Mouse (Mus musculus): ENCODE data around the gene Man2b1. TPM values are rescaled to one million over a fixed set of nuclear protein-coding genes. Genes with fewer than 3 reads are reported as not detected.
A peak's percentile ranks its signal among the peaks of the same experiment; 100 is the strongest.

Gene Man2b1
- polyA plus RNA-seq, 1 experiment, result 35.7 TPM

- no peaks in the 10 kb centered on the region for H3K27me3 ChIP-seq (ENCODE audit: control insufficient read depth, insufficient read depth, low read length)
- no peak for TF ChIP-seq POLR2A (IDR thresholded peaks at IDR 0.05; ENCODE audit: borderline replicate concordance, insufficient read depth, low read length)
- no peak for TF ChIP-seq CTCF (IDR thresholded peaks at IDR 0.05; ENCODE audit: borderline replicate concordance, insufficient read depth, low read depth, low read length)
- under 1% methylated on average over 14 of the region's 14 CpGs for WGBS
- 0 out of 2 replicates have a peak overlapping the region, but pooled peaks have one; percentile 56 for H3K27ac ChIP-seq (ENCODE audit: insufficient read depth, low read length)
- peak overlapping the region; percentile 93 for H3K4me3 ChIP-seq (replicated peaks; ENCODE audit: insufficient read depth, low read depth, low read length)
- DNase-seq, result peak in 1 of 2 experiments; percentile 34
- peaks cover 7% of the 10 kb centered on the region; the same call in 1 of the 2 replicates for H3K4me1 ChIP-seq (ENCODE audit: control insufficient read depth, insufficient read depth, low read length)
These were observed 45.7 kb upstream of the Man2b1 start for GRCm38 (mm10) chr8:85037366-85037680.

- Histone ChIP-seq H3K27me3 (ENCODE audit: control insufficient read depth, insufficient read depth, low read length) (no peaks in the 10 kb centered on the region), H3K27ac (ENCODE audit: insufficient read depth, low read length) (peak overlapping the region; percentile 56), H3K4me3 (replicated peaks; ENCODE audit: insufficient read depth, low read depth, low read length) (peak overlapping the region; percentile 93), H3K4me1 (ENCODE audit: control insufficient read depth, insufficient read depth, low read length) (peaks cover 7% of the 10 kb centered on the region; the same call in 1 of the 2 replicates)
- peak; percentile 41 to 61 for DNase-seq
- WGBS, result under 1% methylated on average over 57 of the region's 57 CpGs
- TF ChIP-seq POLR2A (IDR thresholded peaks at IDR 0.05; ENCODE audit: borderline replicate concordance, insufficient read depth, low read length), result no peak
- TF ChIP-seq CTCF (IDR thresholded peaks at IDR 0.05; ENCODE audit: borderline replicate concordance, insufficient read depth, low read depth, low read length), result no peak
These were observed 45.2 kb upstream of the Man2b1 start for GRCm38 (mm10) chr8:85037681-85038531.

- H3K4me1 ChIP-seq (ENCODE audit: control insufficient read depth, insufficient read depth, low read length), result no peaks in the 10 kb centered on the region
- H3K27ac ChIP-seq (ENCODE audit: insufficient read depth, low read length), result no peak overlapping the region
These were observed 39.5 kb upstream of the Man2b1 start for GRCm38 (mm10) chr8:85043619-85044018.

GRCm38 (mm10) chr8:85057367-85057766 lies 25.7 kb upstream of the Man2b1 start:
- no peaks in the 10 kb centered on the region for H3K27me3 ChIP-seq (ENCODE audit: control insufficient read depth, insufficient read depth, low read length)
- no peaks in the 10 kb centered on the region for H3K4me1 ChIP-seq (ENCODE audit: control insufficient read depth, insufficient read depth, low read length)
- no peak overlapping the region for H3K27ac ChIP-seq (ENCODE audit: insufficient read depth, low read length)
- 77% methylated on average over 7 of the region's 7 CpGs for WGBS
- no peak for TF ChIP-seq POLR2A (IDR thresholded peaks at IDR 0.05; ENCODE audit: borderline replicate concordance, insufficient read depth, low read length)
- no peak for TF ChIP-seq CTCF (IDR thresholded peaks at IDR 0.05; ENCODE audit: borderline replicate concordance, insufficient read depth, low read depth, low read length)
- no peak overlapping the region for H3K4me3 ChIP-seq (replicated peaks; ENCODE audit: insufficient read depth, low read depth, low read length)
- no peak for DNase-seq

More at GRCm38 (mm10) chr8:85043619-85044018, 39.5 kb upstream of the Man2b1 start:
- no peaks in the 10 kb centered on the region for H3K27me3 ChIP-seq (ENCODE audit: control insufficient read depth, insufficient read depth, low read length)
- H3K4me3 ChIP-seq (replicated peaks; ENCODE audit: insufficient read depth, low read depth, low read length), result no peak overlapping the region
- DNase-seq, result no peak
- WGBS, result 92% methylated on average over 6 of the region's 6 CpGs
- no peak for TF ChIP-seq CTCF (IDR thresholded peaks at IDR 0.05; ENCODE audit: borderline replicate concordance, insufficient read depth, low read depth, low read length)
- no peak for TF ChIP-seq POLR2A (IDR thresholded peaks at IDR 0.05; ENCODE audit: borderline replicate concordance, insufficient read depth, low read length)

GRCm38 (mm10) chr8:85059879-85060616 lies 23.0 kb upstream of the Man2b1 start, which contains the start of gene Fbxw9:
Gene Fbxw9 (plus strand): TSS chr8:85060055.
- Histone ChIP-seq H3K4me1 (ENCODE audit: control insufficient read depth, insufficient read depth, low read length) (no peaks in the 10 kb centered on the region), H3K27ac (ENCODE audit: insufficient read depth, low read length) (0 out of 2 replicates have a peak within 1 kb of the TSS, but pooled peaks have one; percentile 1), H3K4me3 (replicated peaks; ENCODE audit: insufficient read depth, low read depth, low read length) (peak within 1 kb of the TSS; percentile 88), H3K27me3 (ENCODE audit: control insufficient read depth, insufficient read depth, low read length) (no peaks in the 10 kb centered on the region)
- under 1% methylated on average over 53 of the region's 53 CpGs for WGBS
- no peak for TF ChIP-seq CTCF (IDR thresholded peaks at IDR 0.05; ENCODE audit: borderline replicate concordance, insufficient read depth, low read depth, low read length)
- no peak; the same call in 1 of the 2 replicates for TF ChIP-seq POLR2A (IDR thresholded peaks at IDR 0.05; ENCODE audit: borderline replicate concordance, insufficient read depth, low read length)
- peak; percentile 91 for DNase-seq

- TF ChIP-seq POLR2A (IDR thresholded peaks at IDR 0.05; ENCODE audit: borderline replicate concordance, insufficient read depth, low read length) (no peak), CTCF (IDR thresholded peaks at IDR 0.05; ENCODE audit: borderline replicate concordance, insufficient read depth, low read depth, low read length) (no peak)
These were observed 20.5 kb upstream of the Man2b1 start for GRCm38 (mm10) chr8:85062603-85063002.

GRCm38 (mm10) chr8:85065213-85065612 lies 17.9 kb upstream of the Man2b1 start:
- H3K27ac ChIP-seq (ENCODE audit: insufficient read depth, low read length), result no peak overlapping the region
- no peaks in the 10 kb centered on the region for H3K27me3 ChIP-seq (ENCODE audit: control insufficient read depth, insufficient read depth, low read length)
- 34% methylated on average over 2 of the region's 2 CpGs for WGBS
- no peak for DNase-seq
- no peak overlapping the region for H3K4me3 ChIP-seq (replicated peaks; ENCODE audit: insufficient read depth, low read depth, low read length)
- TF ChIP-seq CTCF (IDR thresholded peaks at IDR 0.05; ENCODE audit: borderline replicate concordance, insufficient read depth, low read depth, low read length), result no peak
- no peak for TF ChIP-seq POLR2A (IDR thresholded peaks at IDR 0.05; ENCODE audit: borderline replicate concordance, insufficient read depth, low read length)
- H3K4me1 ChIP-seq (ENCODE audit: control insufficient read depth, insufficient read depth, low read length), result 0 out of 2 replicates have a peak, but pooled peaks cover 6% of the 10 kb centered on the region

More at GRCm38 (mm10) chr8:85062603-85063002, 20.5 kb upstream of the Man2b1 start:
- DNase-seq, result no peak
- Histone ChIP-seq H3K27me3 (ENCODE audit: control insufficient read depth, insufficient read depth, low read length) (no peaks in the 10 kb centered on the region), H3K27ac (ENCODE audit: insufficient read depth, low read length) (no peak overlapping the region), H3K4me3 (replicated peaks; ENCODE audit: insufficient read depth, low read depth, low read length) (no peak overlapping the region), H3K4me1 (ENCODE audit: control insufficient read depth, insufficient read depth, low read length) (0 out of 2 replicates have a peak, but pooled peaks cover under 1% of the 10 kb centered on the region)
- 94% methylated on average over 4 of the region's 4 CpGs for WGBS

All from cerebellum, adult 2 months (tissue).